Mouse (Mus musculus) bone marrow, adult 2 months (tissue): ENCODE results near the gene Wdr45. TPM values are rescaled to one million over a fixed set of nuclear protein-coding genes. Genes with fewer than 3 reads are reported as not detected.
"Not testable (repeated sequence)": the region's sequence is repeated elsewhere in the genome, so short reads cannot be mapped to it uniquely, and the experiment has no call there.

ENCODE experiments used
- H3K27ac ChIP-seq: fragments of 200-500 bp; 2 replicates; pipeline ENCODE4 v1.5.1; 2012; ENCODE audit warnings: low read depth, mild to moderate bottlenecking, control low read depth, inconsistent platforms, low read length; ENCODE audit not compliant: control insufficient read depth, poor library complexity, insufficient read depth
- H3K4me1 ChIP-seq: fragments of 200-500 bp; 2 replicates; pipeline ENCODE4 v1.6.1; 2011; ENCODE audit warnings: low read length; ENCODE audit not compliant: control insufficient read depth, insufficient read depth
- H3K4me3 ChIP-seq: fragments of 200-500 bp; replicated peaks from 2 replicates; pipeline ENCODE3; 2011; ENCODE audit warnings: mild to moderate bottlenecking, low read depth, low read length, control low read depth; ENCODE audit not compliant: control insufficient read depth
- CTCF ChIP-seq: fragments of 200-500 bp; IDR thresholded peaks from 2 replicates; pipeline ENCODE4 v1.5.1; 2011; ENCODE audit warnings: low read length, control low read depth; ENCODE audit not compliant: control insufficient read depth, insufficient read depth
- POLR2A ChIP-seq: fragments of 200-500 bp; IDR thresholded peaks from 2 replicates; pipeline ENCODE4 v1.6.1; 2011; ENCODE audit warnings: low read depth, mild to moderate bottlenecking, control low read depth, low read length, borderline replicate concordance; ENCODE audit not compliant: control insufficient read depth
- WGBS: fragments of 180-500 bp; shearing (Covaris S2); methylation state at CpG from one replicate; pipeline ENCODE4 v1.1.7; 2018; 5-methylcytosine and 5-hydroxymethylcytosine counted together
- polyA plus RNA-seq: library from polyadenylated mRNA; stranded (reverse); fragments of >200 nt; gene quantifications from 2 replicates; pipeline ENCODE4 v1.2.4, GENCODE M21; 2011; ENCODE audit warnings: low replicate concordance; ENCODE audit not compliant: missing spikeins, insufficient read depth, insufficient read length

Wdr45 gene
- 54.7 and 91.1 TPM in 2 replicates for polyA plus RNA-seq

DNA sequence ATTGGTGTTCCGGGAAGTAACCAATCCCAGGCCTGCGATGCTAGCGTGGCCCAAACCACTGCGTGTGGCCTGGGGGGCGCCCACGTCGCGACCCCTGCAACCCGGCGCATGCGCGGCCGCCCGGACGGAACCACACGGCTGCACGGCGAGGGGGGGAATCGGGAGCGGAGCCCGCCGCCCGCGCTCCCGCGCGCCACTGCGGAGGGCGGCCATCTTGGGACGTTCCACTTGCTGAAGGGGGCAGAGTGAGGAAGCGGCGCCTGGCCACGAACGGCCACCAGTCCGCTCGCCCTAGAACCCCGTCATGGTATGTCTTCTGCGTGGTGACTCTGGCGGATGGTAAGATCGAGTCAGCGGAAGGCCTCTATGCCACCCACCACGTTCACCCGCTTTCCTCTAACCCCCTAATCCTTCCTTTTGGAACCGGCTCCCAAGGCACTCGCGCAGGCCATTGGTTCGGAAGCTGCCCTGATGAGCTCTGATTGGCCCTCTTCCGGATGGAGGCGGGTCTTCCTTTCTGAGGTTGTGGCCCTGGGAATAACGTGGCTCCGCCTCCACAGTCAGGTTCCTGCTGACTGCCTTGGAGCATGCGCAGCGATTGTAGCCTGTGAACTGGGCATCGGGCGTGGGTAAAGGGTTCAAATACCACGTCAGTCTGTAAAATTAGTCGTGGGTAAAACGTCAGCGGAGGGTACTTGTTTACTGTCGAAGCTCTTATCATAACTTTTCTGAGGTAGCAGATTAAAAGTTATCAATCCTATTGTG, at the start of gene Wdr45:
Wdr45 (plus strand) TSS at position 199 of the 765 bp plus-strand sequence.
- peak within 1 kb of the TSS; percentile 51 for H3K4me3 ChIP-seq
- H3K27ac ChIP-seq, result peak within 1 kb of the TSS; percentile 66
- WGBS, result 24% methylated on average over 51 of the region's 60 CpGs
- H3K4me1 ChIP-seq, result not testable (repeated sequence)

GRCm38 (mm10) chrX:7664791-7665190, 49.3 kb upstream of the Wdr45 start:
- H3K27ac ChIP-seq, result no peak overlapping the region
- TF ChIP-seq POLR2A (no peak), CTCF (no peak)
- H3K4me1 ChIP-seq, result no peaks in the 10 kb centered on the region; the same call in 1 of the 2 replicates
- 86% methylated on average over 11 of the region's 11 CpGs for WGBS
- no peak overlapping the region for H3K4me3 ChIP-seq

- TF ChIP-seq POLR2A (no peak), CTCF (no peak)
- 78% methylated on average over 21 of the region's 21 CpGs for WGBS
- Histone ChIP-seq H3K4me1 (no peaks in the 10 kb centered on the region; the same call in 1 of the 2 replicates), H3K4me3 (no peak overlapping the region), H3K27ac (no peak overlapping the region)
These were observed 48.2 kb upstream of the Wdr45 start for GRCm38 (mm10) chrX:7665739-7666502.

GRCm38 (mm10) chrX:7670390-7670881, 43.7 kb upstream of the Wdr45 start:
- 14% methylated on average over 17 of the region's 19 CpGs for WGBS
- peak overlapping the region; percentile 96 for H3K4me3 ChIP-seq
- TF ChIP-seq CTCF (no peak), POLR2A (no peak)
- peak overlapping the region; percentile 82 for H3K27ac ChIP-seq
- H3K4me1 ChIP-seq, result peaks cover 3% of the 10 kb centered on the region

DNA sequence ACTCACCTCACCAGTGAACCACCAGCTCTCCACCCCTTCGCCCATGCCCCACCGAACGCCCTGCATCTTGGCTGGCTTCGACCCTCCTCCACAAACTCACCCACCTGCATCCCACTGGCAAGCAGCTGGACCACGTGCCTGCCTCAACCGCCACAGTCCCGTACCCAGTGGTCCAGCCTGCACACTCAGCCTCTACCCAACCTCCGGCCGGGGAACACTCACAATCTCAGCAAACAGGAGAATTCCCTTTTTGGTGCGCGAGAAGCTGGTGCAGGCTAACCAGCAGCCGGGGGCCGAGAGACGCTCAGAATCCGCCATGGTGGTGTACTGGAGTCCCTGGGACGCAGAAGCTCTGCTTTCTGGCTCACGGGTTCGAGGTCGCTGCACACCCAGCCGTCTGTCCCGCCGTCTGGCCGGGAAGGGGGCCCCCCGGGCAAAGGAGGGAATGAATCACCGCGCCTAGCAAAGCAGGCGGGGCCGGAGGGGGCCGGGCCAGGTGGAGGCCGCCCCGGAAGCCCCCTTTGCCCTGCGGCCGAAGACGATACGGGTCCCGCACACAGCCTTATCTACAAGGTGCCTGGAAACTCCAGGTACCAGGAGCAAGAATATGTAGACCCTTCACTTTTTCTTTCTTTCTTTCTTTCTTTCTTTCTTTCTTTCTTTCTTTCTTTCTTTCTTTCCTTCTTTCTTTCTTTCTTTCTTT, 43.1 kb upstream of the Wdr45 start, which contains the start of gene Plp2:
Plp2 (minus strand) TSS at position 470 of the 703 bp plus-strand sequence.
- H3K27ac ChIP-seq, result peak within 1 kb of the TSS; percentile 82

GRCm38 (mm10) chrX:7672739-7673138, 41.4 kb upstream of the Wdr45 start:
- peak overlapping the region; percentile 80 for H3K27ac ChIP-seq
- H3K4me3 ChIP-seq, result peak overlapping the region; percentile 39
- H3K4me1 ChIP-seq, result peaks cover 3% of the 10 kb centered on the region
- 31% methylated on average over 6 of the region's 6 CpGs for WGBS
- no peak for TF ChIP-seq CTCF
- TF ChIP-seq POLR2A, result no peak

More for the DNA sequence above, 43.1 kb upstream of the Wdr45 start, which contains the start of gene Plp2:
- 6% methylated on average over 36 of the region's 36 CpGs for WGBS
- H3K4me1 ChIP-seq, result peaks cover 3% of the 10 kb centered on the region
- TF ChIP-seq POLR2A (peak; percentile 21; the same call in 1 of the 2 replicates), CTCF (no peak)
- peak within 1 kb of the TSS; percentile 96 for H3K4me3 ChIP-seq

- Histone ChIP-seq H3K4me1 (peaks cover 3% of the 10 kb centered on the region), H3K4me3 (peak overlapping the region; percentile 6), H3K27ac (peak overlapping the region; percentile 87)
- 19% methylated on average over 12 of the region's 12 CpGs for WGBS
- TF ChIP-seq CTCF (no peak), POLR2A (no peak)
These were observed 40.4 kb upstream of the Wdr45 start for GRCm38 (mm10) chrX:7673578-7674281.
